Mouse (Mus musculus) kidney, adult 2 months (tissue): ENCODE data around the gene Ssr2.

ENCODE experiments used
- CTCF ChIP-seq: fragments of 200-500 bp; conservative IDR thresholded peaks from 2 replicates; pipeline ENCODE4 v1.5.1; 2011; ENCODE audit warnings: low read depth, mild to moderate bottlenecking, control low read depth, low read length, moderate library complexity, mixed read lengths; ENCODE audit not compliant: insufficient read depth, insufficient read length
- POLR2A ChIP-seq: fragments of 200-500 bp; IDR thresholded peaks from one replicate; pipeline ENCODE4 v1.6.1; 2011; ENCODE audit warnings: low read depth, low read length, control low read depth

DNA sequence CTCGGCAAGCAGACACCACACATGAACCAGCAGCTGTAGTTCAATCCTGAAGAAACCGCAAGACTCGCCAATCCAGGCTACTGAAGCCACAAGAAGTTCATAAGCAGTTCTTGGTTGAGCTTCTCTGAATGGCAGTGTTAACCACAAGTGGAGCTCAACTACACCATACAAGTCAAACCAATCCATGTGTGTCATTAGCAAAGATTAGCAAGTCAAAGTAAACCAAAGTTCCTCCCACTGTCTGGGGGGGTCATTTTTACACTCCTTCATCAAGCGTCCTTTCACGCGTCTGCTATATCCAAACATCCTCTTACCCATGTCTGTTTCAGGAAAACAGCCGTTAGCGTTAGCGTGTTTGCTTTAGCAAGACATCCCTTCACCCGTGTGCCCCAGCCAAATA is 5.3 kb upstream of the Ssr2 start:
- TF ChIP-seq POLR2A, result no peak
- TF ChIP-seq CTCF, result no peak
